20 mouse cellular contexts compared by ENCODE assay signal in the genomic region with DNA sequence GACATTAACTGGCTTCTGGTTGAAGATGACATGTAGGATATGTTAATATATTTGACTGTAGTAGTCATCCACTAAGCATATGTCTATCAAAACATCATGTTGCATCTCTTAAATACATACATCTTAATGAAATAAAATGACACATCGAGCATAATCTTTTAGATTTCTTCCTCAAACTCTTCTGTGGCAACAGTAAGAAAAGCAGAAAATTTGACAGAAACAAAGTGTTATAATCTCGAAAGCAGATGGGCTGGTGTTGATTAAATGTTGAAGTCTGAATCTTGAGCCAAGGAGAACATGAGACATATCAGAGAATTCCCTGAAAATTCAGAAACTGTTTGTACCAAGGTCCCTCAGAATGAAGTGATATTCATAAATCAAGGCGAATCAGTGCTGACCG.
DNase-seq lines count a peak whose midpoint lies in the region; ATAC-seq and TF ChIP-seq lines count a peak whose summit lies in the region.
"Had no signal": no experiment of that assay in that cellular context is flagged by ENCODE, and none has a peak within 500 bp of the region (broad histone marks: within the 10 kb centered on the region; RNA-seq: fewer than 3 reads in every experiment).

No protein-coding gene starts in this region.

- no peaks in the 10 kb centered on the region for H3K27me3 ChIP-seq in forebrain, embryonic 16.5 days (replicated peaks; ENCODE audit: control insufficient read depth, insufficient read depth, low read length)
- H3K27me3 ChIP-seq in forebrain, embryonic 15.5 days: no peaks in the 10 kb centered on the region
- no peaks in the 10 kb centered on the region for H3K27me3 ChIP-seq in lung, embryonic 14.5 days (ENCODE audit: insufficient read depth, low read length)
- H3K27me3 ChIP-seq: embryonic facial prominence, embryonic 13.5 days; embryonic facial prominence, embryonic 15.5 days had no signal

- 0 out of 2 replicates have a peak, but pooled peaks cover 2% of the 10 kb centered on the region for H3K4me1 ChIP-seq in forebrain, embryonic 16.5 days (replicated peaks; ENCODE audit: control insufficient read depth, insufficient read depth, low read length)
- H3K4me1 ChIP-seq in forebrain, embryonic 15.5 days: no peaks in the 10 kb centered on the region
- no peaks in the 10 kb centered on the region for H3K4me1 ChIP-seq in lung, embryonic 14.5 days (ENCODE audit: insufficient read depth)
- H3K4me1 ChIP-seq: embryonic facial prominence, embryonic 13.5 days; embryonic facial prominence, embryonic 15.5 days had no signal

- no peak overlapping the region for H3K9ac ChIP-seq in forebrain, embryonic 16.5 days (replicated peaks; ENCODE audit: low read depth, low read length)
- H3K9ac ChIP-seq in forebrain, embryonic 15.5 days (replicated peaks): no peak overlapping the region
- no peak overlapping the region for H3K9ac ChIP-seq in lung, embryonic 14.5 days
- H3K9ac ChIP-seq: embryonic facial prominence, embryonic 13.5 days; embryonic facial prominence, embryonic 15.5 days had no signal

- no peak overlapping the region for H3K4me3 ChIP-seq in forebrain, embryonic 16.5 days (replicated peaks; ENCODE audit: low read length)
- H3K4me3 ChIP-seq in forebrain, embryonic 15.5 days: no peak overlapping the region
- H3K4me3 ChIP-seq in lung, embryonic 14.5 days (ENCODE audit: low read depth, low read length): no peak overlapping the region
- H3K4me3 ChIP-seq: embryonic facial prominence, embryonic 13.5 days; embryonic facial prominence, embryonic 15.5 days; erythroblast, embryonic 14.5 days had no signal

- no peaks in the 10 kb centered on the region for H3K9me3 ChIP-seq in forebrain, embryonic 16.5 days (ENCODE audit: control insufficient read depth, low read length)
- no peaks in the 10 kb centered on the region for H3K9me3 ChIP-seq in forebrain, embryonic 15.5 days
- no peaks in the 10 kb centered on the region for H3K9me3 ChIP-seq in lung, embryonic 14.5 days (ENCODE audit: low read depth, low read length)
- H3K9me3 ChIP-seq: embryonic facial prominence, embryonic 13.5 days; embryonic facial prominence, embryonic 15.5 days had no signal

- H3K4me2 ChIP-seq in forebrain, embryonic 16.5 days (ENCODE audit: low read length): no peak overlapping the region
- no peak overlapping the region for H3K4me2 ChIP-seq in forebrain, embryonic 15.5 days (replicated peaks)
- no peak overlapping the region for H3K4me2 ChIP-seq in lung, embryonic 14.5 days
- H3K4me2 ChIP-seq: embryonic facial prominence, embryonic 13.5 days; embryonic facial prominence, embryonic 15.5 days had no signal

- TF ChIP-seq CTCF in lung, embryonic 14.5 days (IDR thresholded peaks at IDR 0.05; ENCODE audit: low read depth): no peak
- TF ChIP-seq CTCF in brain, embryonic 14.5 days (IDR thresholded peaks at IDR 0.05; ENCODE audit: borderline replicate concordance, extremely low read depth, insufficient read depth, insufficient read length): no peak

- peak; percentile 39; the same call in 1 of the 2 replicates for ATAC-seq in forebrain, embryonic 16.5 days
- no peak for ATAC-seq in forebrain, embryonic 15.5 days (replicated peaks)
- no peak for ATAC-seq in lung, embryonic 14.5 days (ENCODE audit: insufficient read depth)

- no peaks in the 10 kb centered on the region for H3K36me3 ChIP-seq in forebrain, embryonic 16.5 days (ENCODE audit: control insufficient read depth, insufficient read depth)
- no peaks in the 10 kb centered on the region for H3K36me3 ChIP-seq in forebrain, embryonic 15.5 days
- no peaks in the 10 kb centered on the region for H3K36me3 ChIP-seq in lung, embryonic 14.5 days (ENCODE audit: insufficient read depth)
- H3K36me3 ChIP-seq: embryonic facial prominence, embryonic 13.5 days; embryonic facial prominence, embryonic 15.5 days had no signal

- WGBS in forebrain, embryonic 16.5 days: 69% methylated on average over 4 of the region's 4 CpGs
- 70% methylated on average over 4 of the region's 4 CpGs for WGBS in forebrain, embryonic 15.5 days
- WGBS in lung, embryonic 14.5 days: 73% methylated on average over 4 of the region's 4 CpGs

- peak overlapping the region; percentile 10; the same call in 1 of the 2 replicates for H3K27ac ChIP-seq in forebrain, embryonic 16.5 days (ENCODE audit: low read length)
- no peak overlapping the region for H3K27ac ChIP-seq in forebrain, embryonic 15.5 days (replicated peaks)
- no peak overlapping the region for H3K27ac ChIP-seq in lung, embryonic 14.5 days (ENCODE audit: low read depth)
- H3K27ac ChIP-seq: embryonic facial prominence, embryonic 13.5 days; embryonic facial prominence, embryonic 15.5 days had no signal

- TF ChIP-seq POLR2A in brain, embryonic 14.5 days (IDR thresholded peaks at IDR 0.05; ENCODE audit: borderline replicate concordance, extremely low read depth, insufficient read depth, insufficient read length, poor library complexity, severe bottlenecking): no peak

- DNase-seq in lung, embryonic 14.5 days: peak; percentile 1
- no peak for DNase-seq in lung, postnatal 36 days
- DNase-seq in brain, adult 2 months (ENCODE audit: low read depth, low spot score): peak; percentile 28
- DNase-seq in brain, embryonic 14.5 days (ENCODE audit: low read depth): peak; percentile 55
- DNase-seq in heart, adult 8-10 months (ENCODE audit: low spot score): no peak
- DNase-seq: adrenal gland, adult 2 months; adrenal gland, postnatal 10 days; adrenal gland, postnatal 25 days; cerebellum, adult 11 months; cerebellum, adult 18-20 months; cerebellum, adult 8-10 months; cerebellum, adult 9-11 months; cerebellum, postnatal 14 days; cerebellum, postnatal 36 days; embryo, embryonic 11 days had no signal

Comparison
In these comparisons a context has a peak if more than half of its experiments do, and no peak if none do; other contexts are left out.
1. DNase-seq: peak in lung, embryonic 14.5 days (single experiment), brain, adult 2 months (single experiment) and brain, embryonic 14.5 days (single experiment); none in lung, postnatal 36 days (single experiment) and heart, adult 8-10 months (single experiment).